In genomic region chr6:54039805-54040447, GRCm38 (mm10) we compare ENCODE assay signal across 8 mouse cellular contexts. TPM values are rescaled to one million over a fixed set of nuclear protein-coding genes. Genes with fewer than 3 reads are reported as not detected.
A peak's percentile ranks its signal among the peaks of the same experiment; 100 is the strongest.
DNase-seq lines count a peak whose midpoint lies in the region; ATAC-seq lines count a peak whose summit lies in the region.

No protein-coding gene starts in this region.

- DNase-seq in ZHBTc4 (ENCODE audit: low read depth, low spot score): peak; percentile 79
- peak; percentile 75 for DNase-seq in cerebellum, adult 9-10 months
- DNase-seq in induced T-regulatory cell, adult 2 months (ENCODE audit: low read depth): peak; percentile 64
- DNase-seq in left cerebral cortex, postnatal 4 days: peak; percentile 66
- peak; percentile 66 for DNase-seq in right cerebral cortex, postnatal 14 days

- peak; percentile 66 for ATAC-seq in frontal cortex, adult (ENCODE audit: low TSS enrichment)
- peak; percentile 69 for ATAC-seq in megakaryocyte progenitor cell, adult 5-6 weeks (replicated peaks; ENCODE audit: poor library complexity)
- ATAC-seq in erythroid progenitor cell, adult 5-6 weeks (replicated peaks; ENCODE audit: low FRiP score, poor library complexity, severe bottlenecking): no peak

- intact Hi-C loops in left cerebral cortex, postnatal 4 days (cut with DNase I): loop anchor here (10.0 kb wide), 1 partner anchor 225 kb away; no protein-coding TSS in a partner anchor

RNA-seq across cellular contexts. Expression of gene Chn2, which starts 0.6 kb away (rescaled TPM):
- 10 to 100 TPM; 55.6 to 57.5 TPM for total RNA-seq in left cerebral cortex, postnatal 4 days (2021)
- total RNA-seq in megakaryocyte progenitor cell, adult 5-6 weeks (2015): 7.5 and 10.9 TPM in 2 replicates
- 8.0 and 9.5 TPM in 2 replicates for total RNA-seq in megakaryocyte progenitor cell, adult 5-6 weeks (2017)
- 6.7 and 7.9 TPM in 2 replicates for total RNA-seq in erythroid progenitor cell, adult 5-6 weeks (2015; ENCODE audit: low replicate concordance)
- total RNA-seq in erythroid progenitor cell, adult 5-6 weeks (2017; ENCODE audit: low replicate concordance): 3.9 and 4.8 TPM in 2 replicates

Comparison
In these comparisons a context has a peak if more than half of its experiments do, and no peak if none do; other contexts are left out.
1. RNA of gene Chn2, which starts 0.6 kb away (total RNA-seq): 55.6 to 57.5 TPM in left cerebral cortex, postnatal 4 days; 7.5 to 10.9 TPM in megakaryocyte progenitor cell, adult 5-6 weeks and 3.9 to 7.9 TPM in erythroid progenitor cell, adult 5-6 weeks; every median in the first group is over 4 times any median in the second.
2. Peak in every context shown above with its lines, with median percentiles within 50 percentile points of each other: DNase-seq.